Mouse (Mus musculus): Measurements from ENCODE around the gene Isl2.

Gene Isl2

GRCm38 (mm10) chr9:55546176-55547010, 7.9 kb downstream of the Isl2 start:
- no peak for DNase-seq (ENCODE audit: low spot score in 2 of 2)

GRCm38 (mm10) chr9:55548871-55549270, 10.4 kb downstream of the Isl2 start:
- DNase-seq (ENCODE audit: low spot score in 2 of 2): no peak

GRCm38 (mm10) chr9:55549302-55549890, 10.9 kb downstream of the Isl2 start:
- DNase-seq (ENCODE audit: low spot score in 2 of 2): no peak

GRCm38 (mm10) chr9:55554986-55555385, 16.5 kb downstream of the Isl2 start:
- DNase-seq (ENCODE audit: low spot score in 2 of 2): no peak

- no peak for DNase-seq (ENCODE audit: low spot score in 2 of 2)
Observed at GRCm38 (mm10) chr9:55560960-55561359, 22.5 kb downstream of the Isl2 start.

GRCm38 (mm10) chr9:55568466-55569159, 30.1 kb downstream of the Isl2 start:
- DNase-seq (ENCODE audit: low spot score in 2 of 2): no peak

- no peak for DNase-seq (ENCODE audit: low spot score in 2 of 2)
Observed at GRCm38 (mm10) chr9:55571071-55571470, 32.6 kb downstream of the Isl2 start.

GRCm38 (mm10) chr9:55576571-55576970, 38.1 kb downstream of the Isl2 start:
- DNase-seq (ENCODE audit: low spot score in 2 of 2): no peak

GRCm38 (mm10) chr9:55581414-55581813, 42.9 kb downstream of the Isl2 start:
- no peak for DNase-seq (ENCODE audit: low spot score in 2 of 2)

- no peak for DNase-seq (ENCODE audit: low spot score in 2 of 2)
Observed at GRCm38 (mm10) chr9:55586141-55586540, 47.7 kb downstream of the Isl2 start.
